Mouse (Mus musculus): ENCODE measurements around the gene Plppr1. TPM values are rescaled to one million over a fixed set of nuclear protein-coding genes. Genes with fewer than 3 reads are reported as not detected.

Plppr1 gene
- polyA plus RNA-seq, 1 experiment from 2014 or later, result 2.9 TPM

- WGBS, result 76% methylated on average over 5 of the region's 5 CpGs
- H3K27ac ChIP-seq, result no peak overlapping the region
- no peaks in the 10 kb centered on the region for H3K36me3 ChIP-seq
- no peaks in the 10 kb centered on the region for H3K4me1 ChIP-seq
- no peak overlapping the region for H3K4me3 ChIP-seq
- no peak for DNase-seq (ENCODE audit: low spot score)
- no peaks in the 10 kb centered on the region for H3K27me3 ChIP-seq (ENCODE audit: low read depth, poor library complexity, severe bottlenecking)
- H3K9me3 ChIP-seq (replicated peaks), result no peaks in the 10 kb centered on the region
Observed at GRCm38 (mm10) chr4:49211582-49211981, 152.5 kb downstream of the Plppr1 start.

- no peaks in the 10 kb centered on the region for H3K27me3 ChIP-seq (ENCODE audit: low read depth, poor library complexity, severe bottlenecking)
- H3K4me3 ChIP-seq, result no peak overlapping the region
- H3K36me3 ChIP-seq, result no peaks in the 10 kb centered on the region
- no peak overlapping the region for H3K27ac ChIP-seq
- 88% methylated on average over 11 of the region's 11 CpGs for WGBS
- DNase-seq (ENCODE audit: low spot score), result no peak
- no peaks in the 10 kb centered on the region for H3K9me3 ChIP-seq (replicated peaks)
- H3K4me1 ChIP-seq, result no peaks in the 10 kb centered on the region
Observed at GRCm38 (mm10) chr4:49212616-49213544, 153.8 kb downstream of the Plppr1 start.

GRCm38 (mm10) chr4:49214341-49214740, 155.3 kb downstream of the Plppr1 start:
- no peak overlapping the region for H3K27ac ChIP-seq
- H3K36me3 ChIP-seq, result no peaks in the 10 kb centered on the region
- H3K4me1 ChIP-seq, result no peaks in the 10 kb centered on the region
- no peaks in the 10 kb centered on the region for H3K27me3 ChIP-seq (ENCODE audit: low read depth, poor library complexity, severe bottlenecking)
- no peaks in the 10 kb centered on the region for H3K9me3 ChIP-seq (replicated peaks)
- 79% methylated on average over 3 of the region's 3 CpGs for WGBS
- H3K4me3 ChIP-seq, result no peak overlapping the region
- DNase-seq (ENCODE audit: low spot score), result no peak

GRCm38 (mm10) chr4:49223501-49223900, 164.4 kb downstream of the Plppr1 start:
- Histone ChIP-seq H3K36me3 (no peaks in the 10 kb centered on the region), H3K4me3 (no peak overlapping the region), H3K27me3 (ENCODE audit: low read depth, poor library complexity, severe bottlenecking) (no peaks in the 10 kb centered on the region), H3K9me3 (replicated peaks) (no peaks in the 10 kb centered on the region), H3K27ac (no peak overlapping the region), H3K4me1 (no peaks in the 10 kb centered on the region)
- DNase-seq (ENCODE audit: low spot score), result no peak
- 85% methylated on average over 6 of the region's 6 CpGs for WGBS

DNA sequence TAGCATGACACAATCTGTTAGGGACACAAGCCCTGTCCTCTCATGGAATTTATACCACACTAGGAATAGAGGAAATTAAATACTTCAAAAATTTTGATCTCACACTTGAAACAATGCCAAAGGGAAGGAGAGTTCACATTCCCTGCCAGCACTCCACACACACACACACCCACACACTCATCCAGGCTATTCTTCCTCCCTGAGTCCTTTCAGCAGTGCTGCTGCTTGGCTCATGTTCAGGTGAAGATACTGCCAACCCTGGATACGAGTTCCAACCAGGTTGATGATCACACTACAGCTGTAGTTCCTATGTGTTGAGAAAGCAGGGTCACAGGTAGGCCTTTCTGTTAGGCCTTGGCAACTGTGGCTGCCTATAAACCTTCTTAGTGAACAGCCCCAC, 165.9 kb downstream of the Plppr1 start:
- WGBS, result 61% methylated on average over 1 of the region's 1 CpGs
- Histone ChIP-seq H3K27ac (no peak overlapping the region), H3K9me3 (replicated peaks) (no peaks in the 10 kb centered on the region), H3K4me3 (no peak overlapping the region), H3K27me3 (ENCODE audit: low read depth, poor library complexity, severe bottlenecking) (no peaks in the 10 kb centered on the region), H3K36me3 (no peaks in the 10 kb centered on the region), H3K4me1 (no peaks in the 10 kb centered on the region)
- no peak for DNase-seq (ENCODE audit: low spot score)

DNA sequence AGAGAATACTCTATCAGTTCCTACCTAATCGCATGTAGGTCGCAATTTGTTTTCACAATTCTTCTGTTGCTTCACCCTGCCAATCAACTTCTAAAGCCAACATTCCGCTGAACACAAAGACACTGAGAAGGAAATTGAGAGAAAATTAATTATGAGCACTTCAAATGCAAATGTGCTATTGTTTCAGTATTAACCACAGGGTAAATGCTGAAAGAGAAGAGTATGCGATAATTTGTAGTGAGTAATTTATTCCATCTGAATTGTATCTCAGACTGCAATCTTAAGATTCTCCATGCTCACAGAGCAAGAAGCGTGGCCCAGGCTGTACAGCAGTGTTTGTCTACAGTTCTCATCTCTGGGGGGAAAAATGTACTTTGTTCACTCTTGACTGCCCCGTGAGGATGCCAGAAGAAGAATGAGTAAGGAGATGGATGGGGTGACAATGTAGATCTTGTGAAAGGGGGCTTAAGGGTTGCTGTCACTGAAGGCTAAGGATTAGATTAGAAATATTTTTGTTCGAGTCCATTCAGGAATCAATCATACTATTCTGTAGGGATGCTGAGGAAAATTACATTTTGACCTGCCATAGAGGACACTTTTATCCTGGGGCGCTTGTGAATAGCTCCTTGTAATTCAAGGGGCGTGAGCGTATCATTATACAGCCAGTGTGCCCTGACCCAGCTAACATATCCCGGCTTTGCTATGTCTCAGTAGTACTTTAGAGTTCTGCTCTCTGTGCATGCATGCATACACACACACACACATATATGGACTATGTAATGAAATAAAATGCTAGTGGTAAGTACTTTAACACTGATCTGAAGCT, 173.3 kb downstream of the Plppr1 start:
- Histone ChIP-seq H3K27me3 (ENCODE audit: low read depth, poor library complexity, severe bottlenecking) (no peaks in the 10 kb centered on the region), H3K36me3 (no peaks in the 10 kb centered on the region), H3K4me1 (no peaks in the 10 kb centered on the region), H3K9me3 (replicated peaks) (no peaks in the 10 kb centered on the region), H3K27ac (no peak overlapping the region), H3K4me3 (no peak overlapping the region)
- WGBS, result 84% methylated on average over 11 of the region's 11 CpGs
- DNase-seq (ENCODE audit: low spot score), result no peak

DNA sequence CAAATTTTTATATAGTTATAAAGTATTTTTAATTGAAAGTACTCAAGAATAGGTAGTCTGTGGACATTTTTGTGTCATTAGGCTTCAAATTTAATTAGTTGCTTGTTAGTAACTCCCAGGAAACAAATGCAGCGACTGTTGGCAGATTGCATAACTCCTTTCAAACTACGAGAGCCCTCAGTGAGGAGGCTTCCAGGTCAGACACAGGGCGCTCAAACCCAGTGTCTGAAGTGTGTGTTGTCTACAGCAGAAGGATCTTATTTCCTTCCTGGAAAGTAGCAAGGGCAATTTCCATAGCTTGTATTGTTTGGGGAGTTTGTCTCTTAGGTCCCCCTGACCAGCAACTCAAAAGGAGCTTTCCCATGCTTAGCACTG, 173.9 kb downstream of the Plppr1 start:
- Histone ChIP-seq H3K27me3 (ENCODE audit: low read depth, poor library complexity, severe bottlenecking) (no peaks in the 10 kb centered on the region), H3K36me3 (no peaks in the 10 kb centered on the region), H3K27ac (no peak overlapping the region), H3K9me3 (replicated peaks) (no peaks in the 10 kb centered on the region), H3K4me1 (no peaks in the 10 kb centered on the region), H3K4me3 (no peak overlapping the region)
- DNase-seq (ENCODE audit: low spot score), result no peak
- WGBS, result 72% methylated on average over 3 of the region's 3 CpGs

DNA sequence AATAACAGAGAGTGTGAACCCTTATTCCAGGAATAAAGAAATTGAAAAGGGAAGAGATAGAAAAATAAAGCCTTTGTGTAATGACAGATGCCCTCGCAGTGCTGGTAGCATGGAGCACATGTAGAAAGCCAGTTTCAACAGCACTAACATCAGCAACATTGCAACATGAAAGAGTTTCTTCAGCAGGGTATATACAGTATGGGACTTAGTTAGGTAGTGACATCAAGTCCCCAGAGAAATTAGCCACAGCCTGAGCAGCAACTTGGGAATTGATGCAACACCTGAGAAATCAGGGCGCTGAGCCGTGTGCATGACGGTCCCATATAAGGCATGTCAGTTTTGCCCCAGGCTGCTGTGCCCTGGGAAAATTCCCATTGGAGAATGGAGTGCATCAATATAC, 179.0 kb downstream of the Plppr1 start:
- Histone ChIP-seq H3K4me1 (no peaks in the 10 kb centered on the region), H3K9me3 (replicated peaks) (no peaks in the 10 kb centered on the region), H3K4me3 (no peak overlapping the region), H3K27ac (no peak overlapping the region), H3K36me3 (no peaks in the 10 kb centered on the region), H3K27me3 (ENCODE audit: low read depth, poor library complexity, severe bottlenecking) (no peaks in the 10 kb centered on the region)
- 94% methylated on average over 4 of the region's 4 CpGs for WGBS
- no peak for DNase-seq (ENCODE audit: low spot score)

GRCm38 (mm10) chr4:49239451-49239850, 180.4 kb downstream of the Plppr1 start:
- 92% methylated on average over 5 of the region's 5 CpGs for WGBS
- no peaks in the 10 kb centered on the region for H3K36me3 ChIP-seq
- no peak overlapping the region for H3K4me3 ChIP-seq
- no peaks in the 10 kb centered on the region for H3K27me3 ChIP-seq (ENCODE audit: low read depth, poor library complexity, severe bottlenecking)
- no peak overlapping the region for H3K27ac ChIP-seq
- DNase-seq (ENCODE audit: low spot score), result no peak
- no peaks in the 10 kb centered on the region for H3K4me1 ChIP-seq
- no peaks in the 10 kb centered on the region for H3K9me3 ChIP-seq (replicated peaks)

GRCm38 (mm10) chr4:49244791-49245190, 185.7 kb downstream of the Plppr1 start:
- H3K27me3 ChIP-seq (ENCODE audit: low read depth, poor library complexity, severe bottlenecking), result no peaks in the 10 kb centered on the region
- DNase-seq (ENCODE audit: low spot score), result no peak
- no peaks in the 10 kb centered on the region for H3K36me3 ChIP-seq
- no peak overlapping the region for H3K27ac ChIP-seq
- H3K4me3 ChIP-seq, result no peak overlapping the region
- no peaks in the 10 kb centered on the region for H3K4me1 ChIP-seq
- WGBS, result 76% methylated on average over 5 of the region's 5 CpGs
- H3K9me3 ChIP-seq (replicated peaks), result no peaks in the 10 kb centered on the region

- Histone ChIP-seq H3K4me3 (no peak overlapping the region), H3K4me1 (no peaks in the 10 kb centered on the region), H3K36me3 (no peaks in the 10 kb centered on the region), H3K9me3 (replicated peaks) (no peaks in the 10 kb centered on the region), H3K27ac (no peak overlapping the region), H3K27me3 (ENCODE audit: low read depth, poor library complexity, severe bottlenecking) (no peaks in the 10 kb centered on the region)
- no peak for DNase-seq (ENCODE audit: low spot score)
- 74% methylated on average over 2 of the region's 2 CpGs for WGBS
Observed at GRCm38 (mm10) chr4:49245274-49245673, 186.2 kb downstream of the Plppr1 start.

DNA sequence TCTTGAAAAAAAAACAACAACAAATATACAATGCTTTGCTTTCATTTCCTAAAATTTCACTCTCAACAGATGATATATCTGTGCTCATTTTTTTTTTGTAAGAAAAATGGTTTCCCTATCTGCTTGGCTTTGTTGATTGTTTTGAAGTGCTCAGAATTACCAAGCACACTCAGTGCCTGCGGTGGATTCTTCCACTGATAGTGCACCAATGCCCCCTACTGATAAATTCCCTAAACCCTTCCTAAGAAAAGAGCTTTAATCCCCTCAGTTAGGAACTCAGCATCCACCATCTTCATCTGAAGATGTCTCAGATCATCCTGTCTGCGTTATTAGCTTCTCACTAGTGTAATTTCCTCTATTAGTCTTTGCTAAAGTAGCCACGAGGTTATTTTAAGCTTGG, 192.2 kb downstream of the Plppr1 start:
- 24% methylated on average over 3 of the region's 3 CpGs for WGBS
- no peaks in the 10 kb centered on the region for H3K27me3 ChIP-seq (ENCODE audit: low read depth, poor library complexity, severe bottlenecking)
- H3K4me1 ChIP-seq, result no peaks in the 10 kb centered on the region
- H3K9me3 ChIP-seq (replicated peaks), result no peaks in the 10 kb centered on the region
- no peak overlapping the region for H3K27ac ChIP-seq
- H3K36me3 ChIP-seq, result no peaks in the 10 kb centered on the region
- DNase-seq (ENCODE audit: low spot score), result no peak
- no peak overlapping the region for H3K4me3 ChIP-seq

- DNase-seq (ENCODE audit: low spot score), result no peak
- no peaks in the 10 kb centered on the region for H3K27me3 ChIP-seq (ENCODE audit: low read depth, poor library complexity, severe bottlenecking)
- no peak overlapping the region for H3K27ac ChIP-seq
- 85% methylated on average over 3 of the region's 3 CpGs for WGBS
- H3K4me1 ChIP-seq, result no peaks in the 10 kb centered on the region
- H3K4me3 ChIP-seq, result no peak overlapping the region
- H3K36me3 ChIP-seq, result no peaks in the 10 kb centered on the region
- H3K9me3 ChIP-seq (replicated peaks), result no peaks in the 10 kb centered on the region
Observed at GRCm38 (mm10) chr4:49252169-49252568, 193.1 kb downstream of the Plppr1 start.
